Mouse (Mus musculus) testis, adult 2 months (tissue): ENCODE measurements around the gene Fis1.

ENCODE experiments used
- CTCF ChIP-seq: fragments of 200-500 bp; IDR thresholded peaks from 2 replicates; pipeline ENCODE4 v1.5.1; 2012; ENCODE audit warnings: low read depth, mild to moderate bottlenecking, inconsistent platforms, low read length, moderate library complexity; ENCODE audit not compliant: control insufficient read depth, insufficient read depth, insufficient replicate concordance
- POLR2A ChIP-seq: fragments of 200-500 bp; IDR thresholded peaks from 2 replicates; pipeline ENCODE4 v1.6.1; 2012; ENCODE audit warnings: low read depth, mild to moderate bottlenecking, inconsistent platforms, low read length, moderate library complexity; ENCODE audit not compliant: control insufficient read depth

DNA sequence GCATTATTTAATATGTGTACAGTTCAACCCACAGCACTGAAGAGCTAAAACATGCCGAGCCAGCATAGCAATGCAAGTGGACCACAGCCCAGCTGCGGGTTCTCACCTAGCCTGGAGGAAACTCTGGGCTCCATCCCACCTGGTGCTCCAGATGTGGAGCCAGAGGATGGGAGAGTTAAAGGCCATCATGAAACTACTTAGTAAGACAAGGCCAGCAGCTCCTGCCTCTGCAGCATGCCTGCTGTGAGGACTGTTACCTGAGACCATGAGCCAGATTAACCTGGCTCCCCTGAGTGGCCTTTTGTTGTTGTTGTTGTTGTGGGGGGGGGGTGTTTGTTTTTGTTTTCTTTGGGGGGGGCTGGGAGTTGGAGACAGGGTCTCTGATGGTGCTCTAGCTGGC, 9.7 kb upstream of the Fis1 start:
- TF ChIP-seq CTCF: no peak
- TF ChIP-seq POLR2A: no peak
